Mouse (Mus musculus) v-Abl transformed pro-B cells (cell line): ENCODE results near the gene Fmo1.

Experiments used
- in situ Hi-C, 2 experiments: fragments of 400-800 bp; cut with MboI; formaldehyde crosslinking; loops; one replicate each; pipeline ENCODE4 v1.15.1; 2025; ENCODE audit not compliant: unreplicated experiment in 2 of 2

The Fmo1 gene

DNA sequence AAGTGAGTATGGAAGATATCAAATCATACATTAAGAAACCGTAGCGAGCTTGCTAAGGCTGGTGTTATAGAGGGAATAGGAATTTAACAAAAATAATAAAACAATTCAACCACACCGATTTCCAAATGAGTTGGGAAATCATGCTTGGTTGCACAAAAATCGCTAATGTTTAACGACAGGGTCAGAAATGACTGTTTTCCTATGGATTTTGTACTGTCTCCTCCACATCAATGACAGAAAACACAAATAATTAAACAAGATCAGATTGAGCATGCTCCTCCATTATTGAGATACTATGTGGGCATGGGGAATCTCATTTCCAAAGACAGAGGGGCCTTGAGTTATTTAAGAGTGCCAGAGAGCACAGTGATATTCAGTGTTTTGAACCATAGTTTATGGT, 2.1 kb downstream of the Fmo1 start:
- in situ Hi-C loops = no loop called here

DNA sequence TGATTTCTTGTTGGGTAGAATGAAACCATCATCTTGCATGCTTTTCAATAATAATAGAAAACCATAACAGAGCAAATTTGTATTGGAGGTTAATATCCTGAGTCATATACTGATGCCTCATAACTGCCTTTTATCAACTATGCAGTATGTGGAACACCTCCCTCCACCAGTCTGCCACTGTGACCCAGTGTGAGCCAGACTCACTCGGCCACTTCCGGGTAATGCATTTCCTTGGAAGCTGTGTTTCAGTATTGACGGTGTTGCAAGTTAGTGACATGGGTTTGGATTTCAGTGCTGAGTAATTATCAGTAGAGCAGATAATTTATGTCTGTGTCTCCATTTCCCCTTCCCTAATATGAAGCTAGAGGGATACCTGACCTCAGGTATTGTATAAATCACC, 2.8 kb downstream of the Fmo1 start:
- in situ Hi-C loops = no loop called here

DNA sequence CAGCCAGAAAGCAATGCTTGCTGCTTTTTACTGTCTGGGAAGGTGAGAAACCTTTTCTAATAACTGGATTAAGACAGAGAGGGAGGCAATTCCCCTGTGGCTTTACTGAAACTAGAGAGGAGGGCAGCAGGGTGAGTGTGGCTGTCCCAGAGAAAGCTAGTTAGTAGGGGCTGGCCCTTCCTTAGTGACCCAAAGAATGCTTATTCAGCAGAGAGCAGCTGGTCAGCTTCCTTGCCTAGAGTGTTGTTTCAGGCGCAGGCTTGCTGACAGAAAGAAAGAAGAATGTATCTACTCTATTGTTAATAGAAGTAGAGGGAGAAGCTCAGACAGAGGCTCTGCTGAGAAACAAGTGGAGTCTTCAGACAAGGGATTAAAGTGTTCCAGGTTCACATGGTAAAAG, 4.1 kb downstream of the Fmo1 start:
- in situ Hi-C loops = no loop called here

DNA sequence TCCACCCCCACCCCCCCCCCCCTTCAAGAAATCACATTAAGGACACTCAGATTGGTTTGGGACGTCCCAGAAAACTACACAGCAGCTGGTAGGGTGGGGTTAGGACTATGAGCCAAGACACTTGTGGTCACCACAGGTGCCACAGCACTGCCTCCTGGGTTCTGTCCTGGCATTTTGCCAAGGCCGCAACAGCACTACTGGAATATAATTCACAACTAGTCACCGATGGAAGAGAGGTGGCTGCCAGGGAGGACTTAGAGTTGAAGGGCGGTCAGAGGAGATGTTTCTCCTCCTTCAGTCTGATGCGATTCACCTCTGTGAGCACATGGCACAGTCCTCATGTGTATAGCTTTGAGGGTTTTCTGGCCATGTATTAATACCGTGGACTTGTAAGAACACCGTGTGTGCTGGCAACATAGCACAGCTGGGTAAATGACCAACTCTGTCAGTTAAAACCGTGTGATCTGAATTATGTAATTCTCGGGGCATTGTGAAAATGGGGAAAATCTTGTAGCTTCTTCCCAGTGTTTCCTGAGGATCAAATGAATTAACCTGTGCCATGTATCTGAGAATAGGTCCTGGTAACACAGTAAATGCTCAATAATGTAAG, 6.3 kb downstream of the Fmo1 start:
- in situ Hi-C loops = no loop called here

DNA sequence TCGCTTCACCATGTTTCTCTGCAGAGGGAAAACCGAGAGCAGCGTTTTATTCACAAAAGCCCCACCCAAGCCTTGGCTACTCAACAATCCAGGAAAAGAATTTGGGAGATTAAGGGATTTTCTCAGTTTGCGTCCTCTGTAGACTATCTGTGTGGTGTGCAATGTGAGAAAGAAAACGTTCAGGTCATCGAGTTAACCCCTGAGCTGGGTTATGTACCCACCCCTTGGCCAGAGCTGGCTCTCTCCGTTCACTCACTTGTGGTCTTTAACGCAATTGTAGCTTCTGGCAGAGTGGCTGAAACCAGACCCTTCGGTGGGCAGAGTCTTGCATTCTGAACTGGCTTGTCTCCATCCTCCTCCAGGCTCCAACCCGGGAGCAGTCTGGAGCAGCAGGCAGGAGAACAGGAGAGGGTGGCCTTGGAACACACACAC, 6.8 kb downstream of the Fmo1 start:
- in situ Hi-C loops = no loop called here

DNA sequence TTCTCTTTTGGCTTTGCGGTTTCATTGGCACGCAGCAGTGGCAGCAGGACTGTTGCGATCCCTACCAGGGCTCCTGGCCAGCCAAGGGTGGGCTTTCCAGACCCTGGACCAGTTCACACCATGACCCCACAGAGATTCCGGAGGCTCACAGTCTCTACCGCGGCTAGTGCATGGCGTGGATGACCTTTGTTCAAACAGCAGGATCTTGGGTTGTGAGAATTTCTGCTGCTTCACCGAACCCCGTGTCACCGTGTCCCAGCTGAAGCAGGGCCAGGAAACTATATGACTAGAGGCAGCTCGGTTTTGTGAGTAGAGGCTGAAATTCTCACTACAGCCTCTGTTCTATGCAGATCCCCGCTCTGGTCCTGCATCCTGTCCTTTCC, 7.7 kb downstream of the Fmo1 start:
- in situ Hi-C loops = no loop called here

DNA sequence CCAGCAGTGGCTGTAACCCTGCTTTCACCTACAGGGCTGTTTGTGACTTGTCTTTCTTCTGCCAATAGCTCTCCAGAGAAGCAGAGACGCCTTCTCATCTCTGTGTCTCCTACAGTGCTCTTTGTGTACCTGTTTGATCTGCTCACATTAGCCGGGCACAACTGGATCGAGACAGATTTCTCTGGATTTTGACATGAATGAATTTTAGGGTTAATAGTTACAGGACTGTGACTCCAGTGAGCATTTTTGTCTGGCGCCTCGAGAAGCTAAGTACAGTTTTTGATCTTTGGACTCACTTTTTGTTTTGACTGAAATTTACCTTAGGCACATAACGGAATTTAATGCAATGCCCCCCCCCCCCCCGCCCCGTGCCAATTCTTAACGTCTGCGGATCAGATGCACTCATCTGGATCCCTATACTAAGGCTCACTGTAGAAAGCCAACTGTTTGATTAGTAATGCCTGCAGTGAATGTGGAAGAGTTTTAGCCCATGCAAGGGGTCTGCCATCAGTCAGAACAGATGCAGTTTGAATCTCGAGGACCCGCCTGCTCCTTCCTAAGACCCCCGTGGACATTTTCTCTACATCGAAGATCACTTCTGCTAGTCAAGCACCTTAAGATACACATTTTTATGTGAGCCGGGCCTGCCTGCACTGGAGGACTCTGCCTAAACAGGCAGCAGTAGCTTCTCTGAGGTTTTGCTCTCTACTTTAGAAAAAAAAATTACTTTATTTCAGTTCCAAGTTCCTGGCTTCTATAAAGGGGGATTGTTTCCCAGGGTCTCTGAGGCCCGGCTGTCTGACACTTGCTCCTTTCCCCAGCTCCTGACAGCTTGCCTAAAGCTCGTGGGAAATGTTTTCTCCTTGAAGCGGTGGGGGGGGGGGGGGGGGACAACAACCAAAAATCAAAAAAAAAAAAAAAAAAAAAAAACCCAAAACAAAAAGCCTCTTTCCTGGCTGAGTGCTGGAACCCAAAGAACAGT, 8.4 kb downstream of the Fmo1 start:
- in situ Hi-C loops = no loop called here

DNA sequence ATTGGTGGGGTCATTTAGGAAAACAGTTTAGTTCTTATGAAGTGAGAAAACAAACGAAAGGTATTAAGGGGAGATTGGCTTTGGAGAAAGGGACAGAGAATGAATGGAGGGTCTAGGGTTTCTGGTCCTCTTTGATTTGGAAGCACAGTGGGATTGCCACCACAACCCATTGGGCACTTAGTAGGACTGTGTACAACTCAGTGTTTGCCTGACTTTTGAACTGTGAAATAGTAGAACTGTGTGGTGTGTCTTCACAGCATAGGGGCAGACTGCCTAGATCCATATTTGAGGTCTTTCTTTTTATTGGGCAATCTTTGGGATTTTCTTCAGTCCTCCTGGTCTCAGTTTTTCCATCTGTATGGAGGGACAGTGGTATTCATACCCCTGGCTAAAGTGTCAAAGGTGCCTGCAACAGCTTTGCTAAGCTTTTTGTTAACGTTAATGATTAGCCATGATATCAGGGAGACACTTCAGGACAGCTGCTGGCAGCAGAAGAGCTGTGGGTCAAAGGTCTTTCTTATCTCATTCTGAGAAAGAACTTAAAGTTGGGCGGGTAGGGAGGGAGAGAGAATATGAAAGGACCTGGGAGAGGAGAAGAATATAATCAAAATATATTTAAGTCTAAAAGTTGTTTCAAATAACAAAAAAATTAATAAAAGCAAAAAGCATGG, 12.5 kb downstream of the Fmo1 start:
- in situ Hi-C loops = no loop called here

DNA sequence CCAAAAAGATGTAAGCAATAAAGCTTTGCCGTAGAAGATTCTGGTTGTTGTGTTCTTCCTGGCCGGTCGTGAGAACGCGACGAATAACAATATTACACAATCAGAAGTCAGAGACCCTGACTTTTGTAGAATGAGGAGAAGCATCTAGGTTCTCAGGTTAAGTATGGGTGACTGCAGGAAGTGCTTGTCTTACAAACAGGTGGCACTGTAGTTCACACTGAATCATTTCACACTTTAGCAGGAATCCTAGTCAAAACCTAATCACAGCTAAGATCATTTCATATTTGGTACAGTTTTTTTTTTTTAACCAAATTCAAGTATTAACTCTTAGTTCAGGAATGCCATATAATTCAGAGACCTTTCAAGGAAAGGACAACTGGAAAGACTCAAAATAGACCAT, 18.9 kb downstream of the Fmo1 start:
- in situ Hi-C loops = no loop called here

DNA sequence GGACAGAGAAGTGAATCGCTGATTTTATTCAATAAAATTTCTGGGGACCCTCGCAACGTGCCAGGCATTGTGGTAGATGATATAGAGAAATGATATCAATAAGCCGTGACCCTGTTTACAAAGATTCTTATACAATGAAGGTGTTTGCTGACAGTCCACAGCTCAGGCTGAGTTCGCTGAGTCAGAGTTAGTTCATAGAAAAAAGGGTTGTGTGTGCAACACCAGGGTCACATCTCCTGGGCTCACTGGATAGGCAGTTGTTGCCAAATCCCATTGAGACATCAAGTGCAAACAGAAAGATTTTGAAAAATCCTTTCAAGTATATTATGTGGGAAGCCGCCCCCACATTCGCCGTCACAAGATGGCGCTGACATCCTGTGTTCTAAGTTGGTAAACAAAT, 26.2 kb downstream of the Fmo1 start:
- in situ Hi-C loops = no loop called here

DNA sequence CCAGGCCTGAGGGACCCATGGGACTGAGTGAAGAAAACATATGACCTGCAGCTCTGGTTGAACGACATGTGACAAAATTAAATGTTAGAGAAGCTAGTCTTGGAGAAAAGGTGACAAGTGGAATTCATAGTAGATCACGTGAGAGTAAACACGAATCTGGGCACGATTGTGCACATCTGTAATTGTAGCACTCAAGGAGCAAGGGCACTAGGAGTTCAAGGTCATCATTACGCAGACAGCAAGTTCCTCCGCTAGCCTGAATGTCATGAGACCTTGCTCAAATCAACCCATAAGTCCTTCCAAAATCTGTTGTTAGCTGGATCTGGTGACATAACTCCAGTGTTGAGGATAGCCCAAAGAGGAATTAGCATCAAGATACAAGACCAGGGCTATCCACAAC, 27.4 kb downstream of the Fmo1 start:
- in situ Hi-C loops = no loop called here

DNA sequence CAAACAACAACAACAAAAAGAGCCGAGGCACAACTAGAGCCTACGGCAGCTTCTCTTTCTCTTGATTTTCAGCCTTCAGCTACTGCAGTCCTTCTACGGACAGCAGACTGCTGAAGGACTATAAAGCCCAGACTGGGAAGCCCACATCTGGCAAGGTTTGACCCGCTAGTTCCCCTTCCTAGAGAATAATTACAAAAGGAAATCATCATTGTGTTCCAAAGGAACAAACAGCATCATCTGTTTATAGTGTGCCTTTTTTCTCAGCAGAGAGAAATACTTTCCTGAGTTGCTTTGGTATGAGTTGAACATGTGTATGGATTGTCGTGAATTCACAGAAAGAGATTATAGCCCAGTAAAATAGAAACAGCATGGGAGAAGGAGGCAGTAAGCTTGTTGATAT, 32.1 kb downstream of the Fmo1 start:
- in situ Hi-C loops = no loop called here

DNA sequence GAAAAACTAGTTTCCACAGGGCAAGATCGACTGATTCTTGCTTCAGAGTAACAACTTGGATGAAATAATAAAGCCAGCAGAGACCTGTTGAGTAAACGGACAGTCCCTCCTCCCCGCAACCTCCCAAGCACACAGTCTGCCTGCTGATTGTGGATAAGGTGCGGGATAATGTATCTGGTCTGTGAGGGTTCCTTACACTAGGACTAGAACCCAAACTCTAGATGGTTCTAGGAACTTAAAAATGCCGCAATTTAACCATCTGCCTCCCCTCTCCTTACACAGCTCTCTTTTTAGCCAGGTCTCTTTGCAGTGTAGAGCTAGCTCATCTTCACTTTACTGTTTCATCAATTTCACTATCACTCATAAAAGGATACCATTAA, 33.8 kb downstream of the Fmo1 start:
- in situ Hi-C loops = no loop called here

DNA sequence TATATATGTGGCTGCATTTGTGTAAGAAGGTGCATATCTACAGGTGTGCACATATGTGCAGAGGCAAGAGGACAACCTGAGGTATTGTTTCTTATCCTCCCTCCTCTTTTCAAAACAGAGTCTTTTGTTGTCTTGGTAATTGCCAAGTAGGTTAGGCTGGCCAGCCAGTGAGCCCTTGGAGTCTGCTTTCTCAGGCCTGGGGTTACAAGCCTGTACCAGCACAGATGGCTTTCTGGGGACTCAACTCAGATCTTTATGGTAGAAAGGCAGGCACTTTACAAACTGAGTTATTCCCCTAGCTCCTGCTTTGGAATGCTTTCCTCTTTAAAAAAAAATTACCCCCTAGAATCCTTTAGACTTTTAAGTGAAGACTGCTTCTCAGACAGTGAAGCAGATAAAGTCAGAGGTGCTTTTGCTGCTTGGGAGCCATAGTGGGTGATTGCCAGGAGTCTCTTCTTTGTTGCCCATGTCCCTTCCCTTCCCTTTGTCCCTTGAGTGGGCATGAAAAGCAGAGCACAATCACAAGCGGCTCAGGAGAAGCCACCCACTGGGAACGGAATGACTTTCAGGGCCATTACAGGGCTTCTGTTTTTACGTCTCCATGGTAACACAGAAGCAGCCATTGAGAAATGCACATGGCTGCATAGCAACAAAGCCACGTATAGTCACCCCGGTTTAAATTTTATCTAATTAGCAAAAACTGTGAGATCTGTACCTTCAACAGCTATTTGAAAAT, 34.4 kb downstream of the Fmo1 start:
- in situ Hi-C loops = no loop called here

DNA sequence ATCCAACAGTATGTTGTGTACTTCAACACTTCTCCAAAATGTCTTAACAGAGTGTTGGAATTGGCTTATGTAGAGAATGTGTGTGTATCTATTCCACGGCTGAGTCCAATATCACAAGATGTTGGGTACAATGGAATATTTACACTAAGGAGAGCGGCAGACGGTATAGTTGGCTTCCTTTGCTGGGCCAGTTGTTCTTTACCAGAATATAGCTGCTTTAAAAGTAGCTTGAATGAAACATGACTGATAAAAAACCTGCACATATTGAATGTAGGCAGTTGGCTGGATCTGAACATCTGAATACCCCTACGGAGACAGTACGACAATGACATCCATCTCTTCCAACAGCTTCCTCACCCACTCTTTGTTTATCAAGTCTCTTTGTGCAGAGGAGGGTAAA, 47.1 kb downstream of the Fmo1 start:
- in situ Hi-C loops = no loop called here

DNA sequence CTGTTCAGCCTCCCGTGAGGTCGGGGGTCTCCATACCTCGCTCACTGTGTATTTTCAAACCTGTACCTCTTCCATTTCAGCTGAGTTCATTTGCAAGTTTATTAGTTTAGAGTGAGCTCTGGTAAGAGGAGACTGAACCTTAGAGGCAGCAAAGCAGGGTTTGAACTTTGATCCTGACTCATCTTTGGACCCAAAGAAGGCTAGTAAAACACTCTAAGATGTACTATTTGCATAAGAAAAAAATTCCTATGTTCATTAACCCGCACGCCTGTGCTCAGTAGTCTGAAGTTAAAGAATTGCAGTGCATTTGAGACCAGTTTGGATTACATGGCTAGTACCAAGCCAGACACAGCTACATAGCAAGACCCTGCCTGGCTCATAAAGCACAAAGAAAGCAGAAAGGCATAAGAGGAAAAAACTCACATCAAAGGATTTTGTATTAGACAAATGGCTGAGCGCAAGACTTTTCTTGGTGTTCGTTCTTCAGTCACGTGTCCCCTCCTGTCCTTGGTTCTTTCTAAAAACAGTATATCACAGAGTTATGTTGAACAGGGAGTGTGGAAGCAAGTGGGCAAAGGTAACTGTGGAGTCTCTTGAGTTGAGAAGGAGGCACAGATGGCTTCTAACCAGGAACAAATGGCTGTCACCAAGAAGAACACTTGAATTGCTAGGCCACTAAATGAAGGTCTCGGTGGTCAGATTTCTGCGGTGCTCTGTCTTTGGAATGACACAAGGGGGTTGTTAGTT, 50.9 kb downstream of the Fmo1 start:
- in situ Hi-C loops = no loop called here

DNA sequence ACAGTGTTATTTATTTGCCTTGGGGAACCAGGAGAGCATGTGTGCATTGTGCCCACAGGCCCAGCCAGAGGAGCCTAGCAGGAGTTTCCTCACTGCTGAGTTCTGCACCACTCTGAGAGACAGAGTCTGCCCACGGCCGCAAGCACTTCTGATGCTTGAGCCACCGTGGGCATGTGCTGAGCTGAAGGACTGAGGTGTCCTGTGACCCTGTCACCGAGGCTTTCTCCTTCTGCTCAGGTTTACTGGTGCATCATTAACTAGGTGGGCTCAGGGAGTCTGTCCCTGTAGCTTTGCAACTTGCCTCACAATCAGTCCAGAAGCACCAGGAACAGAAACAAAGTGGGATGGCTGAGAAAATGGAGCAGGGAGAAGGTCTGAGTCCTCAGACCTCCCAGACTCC, 51.5 kb downstream of the Fmo1 start:
- in situ Hi-C loops = no loop called here

DNA sequence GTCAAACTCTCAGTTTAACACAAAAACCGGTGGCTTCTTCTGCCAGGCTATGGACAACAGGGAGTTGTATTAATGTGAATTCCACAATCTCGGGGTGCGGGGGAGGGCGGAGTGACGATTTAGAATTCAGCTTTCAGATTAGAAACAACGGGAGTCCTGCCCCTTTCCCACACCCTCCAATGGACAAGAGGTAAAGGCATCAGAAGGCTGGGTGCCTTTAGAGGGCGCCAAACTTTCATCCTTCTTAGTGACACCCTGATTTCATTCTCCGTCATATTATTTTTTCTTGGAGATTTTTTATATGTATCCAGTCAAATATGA, 52.6 kb downstream of the Fmo1 start, which contains the start of gene Fmo4:
TSS of gene Fmo4 (minus strand) at position 137 of the 321 bp plus-strand sequence.
- in situ Hi-C loops = no loop called here

DNA sequence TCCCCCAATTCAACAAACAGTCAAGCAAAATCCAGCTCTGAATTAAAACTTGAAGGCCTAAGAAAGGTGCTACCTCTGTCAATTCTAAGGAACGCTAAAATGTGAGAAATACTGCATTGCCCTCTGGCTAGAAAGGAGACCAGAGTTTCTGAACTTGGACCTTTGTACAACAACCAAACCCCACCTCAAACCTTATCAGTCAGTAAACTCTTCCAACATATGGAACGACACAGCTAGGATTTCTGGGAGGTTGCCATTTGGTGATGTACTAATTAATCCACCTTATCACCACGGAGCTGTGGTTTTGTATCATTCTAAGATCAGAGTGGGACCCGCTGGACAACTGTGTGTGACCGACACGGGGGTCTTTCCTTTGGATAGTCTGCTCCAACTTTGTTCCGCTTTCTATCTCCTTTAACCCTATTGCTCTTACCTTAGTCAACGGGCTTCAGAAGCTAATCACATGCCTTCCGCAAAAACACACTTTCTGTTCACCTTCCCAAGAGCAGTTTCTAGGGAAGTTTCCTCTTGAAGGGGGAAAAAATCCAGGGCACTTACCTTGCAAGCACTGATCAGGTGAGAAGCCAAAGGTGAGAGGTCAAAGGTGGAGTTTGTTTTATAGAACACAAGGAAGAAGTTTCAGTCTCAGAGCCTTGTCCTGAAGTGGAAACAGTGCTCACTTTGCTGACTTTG, 53.1 kb downstream of the Fmo1 start:
- in situ Hi-C loops = no loop called here

DNA sequence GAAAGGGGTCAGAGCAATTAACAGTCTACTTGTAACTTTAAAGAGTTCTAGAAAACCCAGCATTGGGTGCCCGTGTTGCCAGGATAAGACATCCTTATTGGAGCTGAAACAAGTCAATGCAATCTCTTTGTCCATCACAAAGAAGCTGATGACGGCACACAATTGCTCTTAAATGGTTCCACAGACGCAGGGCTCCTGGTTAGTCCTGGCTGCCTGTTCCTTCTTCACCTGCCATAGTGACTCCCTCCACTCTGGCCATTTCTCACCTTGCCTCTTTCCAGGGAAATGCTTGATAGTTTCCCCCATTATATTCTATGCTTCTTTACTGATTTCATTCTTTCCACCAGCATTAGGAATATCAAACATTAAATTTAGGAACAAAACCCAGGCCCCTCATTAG, 57.9 kb downstream of the Fmo1 start:
- in situ Hi-C loops = no loop called here
